Mouse (Mus musculus) heart, adult 2 months (tissue): ENCODE data around the gene Sfxn1. TPM values are rescaled to one million over a fixed set of nuclear protein-coding genes. Genes with fewer than 3 reads are reported as not detected.

Experiments
- DNase-seq, 2 experiments: peaks; one replicate each; pipeline ENCODE4 v3.0.0; 2021
- H3K27ac ChIP-seq: fragments of 200-600 bp; 2 replicates; pipeline ENCODE4 v1.8.1; 2022
- H3K27me3 ChIP-seq: fragments of 200-500 bp; 2 replicates; pipeline ENCODE4 v1.6.1; 2012; ENCODE audit warnings: mild to moderate bottlenecking, low read length, inconsistent platforms, mixed read lengths; ENCODE audit not compliant: control insufficient read depth, insufficient read depth
- H3K36me3 ChIP-seq: fragments of 200-500 bp; 2 replicates; pipeline ENCODE4 v1.6.1; 2012; ENCODE audit warnings: low read length, inconsistent platforms; ENCODE audit not compliant: control insufficient read depth, insufficient read depth
- H3K4me1 ChIP-seq: fragments of 200-500 bp; 2 replicates; pipeline ENCODE4 v1.6.1; 2011; ENCODE audit warnings: low read length; ENCODE audit not compliant: control insufficient read depth, insufficient read depth
- H3K4me3 ChIP-seq: fragments of 200-600 bp; 2 replicates; pipeline ENCODE4 v1.8.1; 2022
- H3K79me2 ChIP-seq: fragments of 200-500 bp; replicated peaks from 2 replicates; pipeline ENCODE4 v1.6.1; 2012; ENCODE audit warnings: mild to moderate bottlenecking, inconsistent platforms, low read length, moderate library complexity, mixed read lengths; ENCODE audit not compliant: control insufficient read depth, insufficient read depth
- H3K9ac ChIP-seq: fragments of 200-500 bp; 2 replicates; pipeline ENCODE4 v1.6.1; 2012; ENCODE audit warnings: low read depth, mild to moderate bottlenecking, control low read depth, inconsistent platforms, low read length, mixed read lengths
- CTCF ChIP-seq: fragments of 200-600 bp; IDR thresholded peaks from 2 replicates; pipeline ENCODE4 v1.8.1; 2022; ENCODE audit warnings: antibody characterized with exemption, mild to moderate bottlenecking, moderate library complexity
- EP300 ChIP-seq: fragments of 200-500 bp; IDR thresholded peaks from 2 replicates; pipeline ENCODE4 v1.6.1; 2011; ENCODE audit warnings: low read depth, low read length, control low read depth; ENCODE audit not compliant: insufficient read depth
- POLR2A ChIP-seq: fragments of 200-500 bp; IDR thresholded peaks from 2 replicates; pipeline ENCODE4 v1.6.1; 2011; ENCODE audit warnings: mild to moderate bottlenecking, low read depth, low read length, control low read depth; ENCODE audit not compliant: insufficient read depth
- WGBS: fragments of 180-500 bp; shearing (Covaris S2); methylation state at CpG from one replicate; pipeline ENCODE4 v1.1.7; 2018; 5-methylcytosine and 5-hydroxymethylcytosine counted together
- intact Hi-C: fragments of 180-260 bp; cut with DNase I; formaldehyde crosslinking; loops from one replicate; pipeline ENCODE4 v1.15.1; 2025
- polyA plus RNA-seq: library from polyadenylated mRNA; depleted of rRNA; stranded (reverse); fragments of >200 nt; gene quantifications from 2 replicates; pipeline ENCODE4 v1.2.3, GENCODE M21; 2012
- total RNA-seq, 2 experiments: library from RNA; stranded (reverse); gene quantifications; 2 replicates each; pipeline ENCODE4 v1.2.3; 2021

Gene Sfxn1
- total and polyA plus RNA-seq, 3 experiments, result 6.8 to 8.5 (median 8.1) TPM

- DNase-seq, result peak in 1 of 2 experiments; percentile 11
- peaks cover 9% of the 10 kb centered on the region for H3K4me1 ChIP-seq
- H3K27me3 ChIP-seq, result no peaks in the 10 kb centered on the region
- no peak for TF ChIP-seq EP300
- no peak for TF ChIP-seq POLR2A
- no peaks in the 10 kb centered on the region for H3K79me2 ChIP-seq
- no peak overlapping the region for H3K4me3 ChIP-seq
- 63% methylated on average over 12 of the region's 12 CpGs for WGBS
- H3K9ac ChIP-seq, result no peak overlapping the region
- no peak overlapping the region for H3K27ac ChIP-seq
- intact Hi-C loops, result no loop called here
- no peaks in the 10 kb centered on the region for H3K36me3 ChIP-seq
These were observed 8.4 kb downstream of the Sfxn1 start for GRCm38 (mm10) chr13:54079782-54080759.

GRCm38 (mm10) chr13:54080785-54081184, 9.1 kb downstream of the Sfxn1 start:
- Histone ChIP-seq H3K4me3 (no peak overlapping the region), H3K36me3 (no peaks in the 10 kb centered on the region), H3K27ac (no peak overlapping the region), H3K9ac (no peak overlapping the region), H3K27me3 (no peaks in the 10 kb centered on the region), H3K4me1 (peaks cover 8% of the 10 kb centered on the region), H3K79me2 (no peaks in the 10 kb centered on the region)
- 86% methylated on average over 1 of the region's 1 CpGs for WGBS
- intact Hi-C loops, result no loop called here
- no peak for DNase-seq
- no peak for TF ChIP-seq CTCF
- TF ChIP-seq POLR2A, result no peak
- TF ChIP-seq EP300, result no peak

GRCm38 (mm10) chr13:54082946-54083345, 11.3 kb downstream of the Sfxn1 start:
- H3K27ac ChIP-seq, result no peak overlapping the region
- TF ChIP-seq CTCF, result no peak
- no peak for TF ChIP-seq EP300
- H3K79me2 ChIP-seq, result no peaks in the 10 kb centered on the region
- H3K9ac ChIP-seq, result no peak overlapping the region
- H3K27me3 ChIP-seq, result no peaks in the 10 kb centered on the region
- DNase-seq, result no peak
- 50% methylated on average over 5 of the region's 5 CpGs for WGBS
- intact Hi-C loops, result no loop called here
- H3K4me3 ChIP-seq, result no peak overlapping the region
- H3K36me3 ChIP-seq, result no peaks in the 10 kb centered on the region
- H3K4me1 ChIP-seq, result peaks cover 7% of the 10 kb centered on the region

GRCm38 (mm10) chr13:54084178-54084577, 12.5 kb downstream of the Sfxn1 start:
- WGBS, result 65% methylated on average over 4 of the region's 4 CpGs
- no peak overlapping the region for H3K9ac ChIP-seq
- intact Hi-C loops, result no loop called here

GRCm38 (mm10) chr13:54084826-54085225, 13.2 kb downstream of the Sfxn1 start:
- DNase-seq, result no peak
- H3K4me3 ChIP-seq, result no peak overlapping the region
- no peak overlapping the region for H3K27ac ChIP-seq
- H3K27me3 ChIP-seq, result no peaks in the 10 kb centered on the region
- H3K9ac ChIP-seq, result no peak overlapping the region
- 96% methylated on average over 5 of the region's 5 CpGs for whole genome bisulfite sequencing
- peaks cover 5% of the 10 kb centered on the region for H3K4me1 ChIP-seq
- no peaks in the 10 kb centered on the region for H3K79me2 ChIP-seq
- H3K36me3 ChIP-seq, result no peaks in the 10 kb centered on the region
- TF ChIP-seq EP300, result no peak
- TF ChIP-seq CTCF, result no peak
- TF ChIP-seq POLR2A, result no peak
- intact Hi-C loops, result no loop called here

More at GRCm38 (mm10) chr13:54084178-54084577, 12.5 kb downstream of the Sfxn1 start:
- Histone ChIP-seq H3K4me3 (no peak overlapping the region), H3K27ac (no peak overlapping the region), H3K36me3 (no peaks in the 10 kb centered on the region), H3K79me2 (no peaks in the 10 kb centered on the region), H3K4me1 (peaks cover 7% of the 10 kb centered on the region), H3K27me3 (no peaks in the 10 kb centered on the region)
- no peak for DNase-seq
- TF ChIP-seq POLR2A (no peak), EP300 (no peak), CTCF (no peak)

GRCm38 (mm10) chr13:54085266-54085665, 13.6 kb downstream of the Sfxn1 start:
- 95% methylated on average over 18 of the region's 18 CpGs for WGBS
- Histone ChIP-seq H3K27me3 (no peaks in the 10 kb centered on the region), H3K79me2 (no peaks in the 10 kb centered on the region), H3K4me1 (peaks cover 2% of the 10 kb centered on the region; the same call in 1 of the 2 replicates), H3K4me3 (no peak overlapping the region), H3K27ac (no peak overlapping the region), H3K9ac (no peak overlapping the region), H3K36me3 (no peaks in the 10 kb centered on the region)
- intact Hi-C loops, result no loop called here
- TF ChIP-seq CTCF (no peak), POLR2A (no peak), EP300 (no peak)
- no peak for DNase-seq
